Mouse (Mus musculus): ENCODE results near the gene Zfr. TPM values are rescaled to one million over a fixed set of nuclear protein-coding genes. Genes with fewer than 3 reads are reported as not detected.
"Not testable (repeated sequence)": the region's sequence is repeated elsewhere in the genome, so short reads cannot be mapped to it uniquely, and the experiment has no call there.

The Zfr gene
- total and polyA plus RNA-seq, 3 experiments = 47.5 to 89.8 (median 84.9) TPM

- no peak for TF ChIP-seq HCFC1 (IDR thresholded peaks at IDR 0.05; ENCODE audit: low read depth, low read length)
- TF ChIP-seq RAD21 (IDR thresholded peaks at IDR 0.05; ENCODE audit: low read depth, low read length) = peak; percentile 10
- TF ChIP-seq MAX (IDR thresholded peaks at IDR 0.05; ENCODE audit: low read length) = no peak
- no peak for TF ChIP-seq ETS1 (conservative IDR thresholded peaks at IDR 0.05; ENCODE audit: low read depth, low read length)
- TF ChIP-seq MAZ (IDR thresholded peaks at IDR 0.05; ENCODE audit: low read depth, low read length) = no peak
- TF ChIP-seq CTCF (conservative IDR thresholded peaks at IDR 0.05 in 1 of 2, IDR thresholded peaks at IDR 0.05 in 1 of 2; ENCODE audit: low read depth in 2 of 2, low read length in 2 of 2) = peak in 1 of 2 experiments; percentile 21; a peak in 1 of 4 replicates
- no peak for TF ChIP-seq RCOR1 (conservative IDR thresholded peaks at IDR 0.05; ENCODE audit: low read depth, low read length)
- dilution Hi-C loops (cut with MboI; ENCODE audit: extremely low pct_ligation_motif_present, extremely low pct_unique_long_range_greater_than_20kb, low sequenced_read_pairs) = no loop called here
- no peak overlapping the region for H3K4me2 ChIP-seq (ENCODE audit: insufficient read depth, low read depth, poor library complexity, severe bottlenecking)
- in situ Hi-C loops (cut with MboI; ENCODE audit: low pct_ligation_motif_present, low pct_unique_long_range_greater_than_20kb, low sequenced_read_pairs) = no loop called here
- H3K27ac ChIP-seq (ENCODE audit: insufficient read depth, low read depth) = no peak overlapping the region
- peaks cover 14 to 24% of the 10 kb centered on the region in 2 experiments for H3K4me1 ChIP-seq (ENCODE audit: control insufficient read depth in 1 of 2, insufficient read depth in 2 of 2)
- H3K79me2 ChIP-seq (replicated peaks; ENCODE audit: control insufficient read depth, extremely low read depth, insufficient read depth, poor library complexity, severe bottlenecking) = peaks cover 13% of the 10 kb centered on the region
- no peaks in the 10 kb centered on the region for H3K9me3 ChIP-seq (replicated peaks; ENCODE audit: low read length)
- no peaks in the 10 kb centered on the region for H3K27me3 ChIP-seq (replicated peaks)
- H3K4me3 ChIP-seq (replicated peaks in 1 of 3; ENCODE audit: low read depth in 2 of 3, low read length in 2 of 3, poor library complexity in 1 of 3) = no peak overlapping the region
- H3K9ac ChIP-seq (ENCODE audit: insufficient read depth, low read depth) = no peak overlapping the region
- no peak for DNase-seq (ENCODE audit: extremely low read depth)
- H3K36me3 ChIP-seq (replicated peaks in 1 of 2; ENCODE audit: control insufficient read depth in 1 of 2, insufficient read depth in 1 of 2, low read length in 1 of 2) = peaks cover 0 to 2% of the 10 kb centered on the region in 2 experiments
Observed at GRCm38 (mm10) chr15:12201856-12202255, 84.2 kb downstream of the Zfr start.

GRCm38 (mm10) chr15:12202456-12202855, 84.8 kb downstream of the Zfr start:
- Histone ChIP-seq H3K9ac (ENCODE audit: insufficient read depth, low read depth) (no peak overlapping the region), H3K9me3 (replicated peaks; ENCODE audit: low read length) (no peaks in the 10 kb centered on the region), H3K4me1 (ENCODE audit: control insufficient read depth in 1 of 2, insufficient read depth in 2 of 2) (peaks cover 14 to 27% of the 10 kb centered on the region in 2 experiments), H3K79me2 (replicated peaks; ENCODE audit: control insufficient read depth, extremely low read depth, insufficient read depth, poor library complexity, severe bottlenecking) (peaks cover 19% of the 10 kb centered on the region), H3K27me3 (replicated peaks) (no peaks in the 10 kb centered on the region), H3K4me3 (replicated peaks in 1 of 3; ENCODE audit: low read depth in 2 of 3, low read length in 2 of 3, poor library complexity in 1 of 3) (no peak overlapping the region), H3K27ac (ENCODE audit: insufficient read depth, low read depth) (no peak overlapping the region), H3K4me2 (ENCODE audit: insufficient read depth, low read depth, poor library complexity, severe bottlenecking) (no peak overlapping the region), H3K36me3 (replicated peaks in 1 of 2; ENCODE audit: control insufficient read depth in 1 of 2, insufficient read depth in 1 of 2, low read length in 1 of 2) (peaks cover 2 to 8% of the 10 kb centered on the region in 2 experiments)
- no peak for TF ChIP-seq MAZ (IDR thresholded peaks at IDR 0.05; ENCODE audit: low read depth, low read length)
- TF ChIP-seq KAT2A (IDR thresholded peaks at IDR 0.05; ENCODE audit: insufficient replicate concordance, low read length) = no peak
- DNase-seq (ENCODE audit: extremely low read depth) = no peak
- dilution Hi-C loops (cut with MboI; ENCODE audit: extremely low pct_ligation_motif_present, extremely low pct_unique_long_range_greater_than_20kb, low sequenced_read_pairs) (no loop called here), in situ Hi-C loops (cut with MboI; ENCODE audit: low pct_ligation_motif_present, low pct_unique_long_range_greater_than_20kb, low sequenced_read_pairs) (no loop called here)

- Histone ChIP-seq H3K36me3 (replicated peaks in 1 of 2; ENCODE audit: control insufficient read depth in 1 of 2, insufficient read depth in 1 of 2, low read length in 1 of 2) (peaks cover 6 to 14% of the 10 kb centered on the region in 2 experiments), H3K79me2 (replicated peaks; ENCODE audit: control insufficient read depth, extremely low read depth, insufficient read depth, poor library complexity, severe bottlenecking) (peaks cover 22% of the 10 kb centered on the region), H3K4me1 (ENCODE audit: control insufficient read depth in 1 of 2, insufficient read depth in 2 of 2) (peaks cover 14 to 31% of the 10 kb centered on the region in 2 experiments)
- H3K27ac ChIP-seq (ENCODE audit: insufficient read depth, low read depth); H3K27me3 ChIP-seq (replicated peaks); dilution Hi-C loops (cut with MboI; ENCODE audit: extremely low pct_ligation_motif_present, extremely low pct_unique_long_range_greater_than_20kb, low sequenced_read_pairs); H3K4me2 ChIP-seq (ENCODE audit: insufficient read depth, low read depth, poor library complexity, severe bottlenecking); H3K9ac ChIP-seq (ENCODE audit: insufficient read depth, low read depth); H3K9me3 ChIP-seq (replicated peaks; ENCODE audit: low read length); DNase-seq (ENCODE audit: extremely low read depth); in situ Hi-C loops (cut with MboI; ENCODE audit: low pct_ligation_motif_present, low pct_unique_long_range_greater_than_20kb, low sequenced_read_pairs); H3K4me3 ChIP-seq (replicated peaks in 1 of 3; ENCODE audit: low read depth in 2 of 3, low read length in 2 of 3, poor library complexity in 1 of 3): not testable (repeated sequence)
- peak; percentile 63 for TF ChIP-seq ZNF384 (IDR thresholded peaks at IDR 0.05; ENCODE audit: low read depth, low read length)
Observed at GRCm38 (mm10) chr15:12203008-12203407, 85.4 kb downstream of the Zfr start.
